In genomic region chr5:122048252-122048651, GRCm38 (mm10) we compare ENCODE assay signal across 11 mouse cellular contexts. TPM values are rescaled to one million over a fixed set of nuclear protein-coding genes. Genes with fewer than 3 reads are reported as not detected.
DNase-seq lines count a peak whose midpoint lies in the region; ATAC-seq and TF ChIP-seq lines count a peak whose summit lies in the region.
"Had no signal": no experiment of that assay in that cellular context is flagged by ENCODE, and none has a peak within 500 bp of the region (broad histone marks: within the 10 kb centered on the region; RNA-seq: fewer than 3 reads in every experiment).

No protein-coding gene starts in this region.

- peaks cover 50% of the 10 kb centered on the region for H3K4me1 ChIP-seq in forebrain, embryonic 13.5 days
- H3K4me1 ChIP-seq in intestine, postnatal 0 days (replicated peaks; ENCODE audit: control insufficient read depth, insufficient read depth, low read length), result 0 out of 2 replicates have a peak, but pooled peaks cover 3% of the 10 kb centered on the region
- H3K4me1 ChIP-seq in neural tube, embryonic 15.5 days, result peaks cover 66% of the 10 kb centered on the region

- peak overlapping the region; percentile 89 for H3K4me2 ChIP-seq in forebrain, embryonic 13.5 days
- H3K4me2 ChIP-seq in intestine, postnatal 0 days (replicated peaks; ENCODE audit: low read depth), result peak overlapping the region; percentile 89; the same call in 1 of the 2 replicates
- H3K4me2 ChIP-seq in neural tube, embryonic 15.5 days, result peak overlapping the region; percentile 83

- 0 out of 2 replicates have a peak, but pooled peaks have one; percentile 11 for ATAC-seq in forebrain, embryonic 13.5 days
- ATAC-seq in intestine, postnatal 0 days, result no peak
- ATAC-seq in neural tube, embryonic 15.5 days (ENCODE audit: low FRiP score), result no peak
- ATAC-seq in megakaryocyte, adult 5-6 weeks (ENCODE audit: poor library complexity, severe bottlenecking), result no peak
- ATAC-seq: lung, postnatal 0 days had no signal

- H3K27ac ChIP-seq in left cerebral cortex, adult 2 months, result peak overlapping the region; percentile 83
- H3K27ac ChIP-seq in forebrain, embryonic 13.5 days, result peak overlapping the region; percentile 89
- H3K27ac ChIP-seq in intestine, postnatal 0 days (ENCODE audit: low read depth, low read length), result no peak overlapping the region
- H3K27ac ChIP-seq in neural tube, embryonic 15.5 days (replicated peaks), result peak overlapping the region; percentile 97

- peak overlapping the region; percentile 70 for H3K4me3 ChIP-seq in left cerebral cortex, adult 2 months
- peak overlapping the region; percentile 66 for H3K4me3 ChIP-seq in forebrain, embryonic 13.5 days
- H3K4me3 ChIP-seq in intestine, postnatal 0 days (ENCODE audit: low read depth, low read length), result peak overlapping the region; percentile 70; the same call in 1 of the 2 replicates
- H3K4me3 ChIP-seq in neural tube, embryonic 15.5 days (replicated peaks), result peak overlapping the region; percentile 85

- H3K36me3 ChIP-seq in forebrain, embryonic 13.5 days (ENCODE audit: poor library complexity, severe bottlenecking), result no peaks in the 10 kb centered on the region
- H3K36me3 ChIP-seq in intestine, postnatal 0 days (ENCODE audit: control insufficient read depth, insufficient read depth), result no peaks in the 10 kb centered on the region
- H3K36me3 ChIP-seq in neural tube, embryonic 15.5 days, result no peaks in the 10 kb centered on the region

- intact Hi-C loops in left cerebral cortex, adult 2 months (cut with DNase I), result loop anchor here (5.0 kb wide), 2 partner anchors 106 to 156 kb away; no protein-coding TSS in a partner anchor
- intact Hi-C loops in left cerebral cortex, postnatal 14 days (cut with DNase I), result loop anchor here (5.0 kb wide), 1 partner anchor 46 kb away; no protein-coding TSS in a partner anchor

- peaks cover 11% of the 10 kb centered on the region for H3K27me3 ChIP-seq in forebrain, embryonic 13.5 days
- peaks cover 39% of the 10 kb centered on the region for H3K27me3 ChIP-seq in intestine, postnatal 0 days (replicated peaks; ENCODE audit: control insufficient read depth, insufficient read depth, low read length)
- no peaks in the 10 kb centered on the region for H3K27me3 ChIP-seq in neural tube, embryonic 15.5 days (replicated peaks)

- H3K9me3 ChIP-seq in forebrain, embryonic 13.5 days (replicated peaks), result no peaks in the 10 kb centered on the region
- H3K9me3 ChIP-seq in intestine, postnatal 0 days (ENCODE audit: control insufficient read depth), result no peaks in the 10 kb centered on the region
- no peaks in the 10 kb centered on the region for H3K9me3 ChIP-seq in neural tube, embryonic 15.5 days (replicated peaks)

- H3K9ac ChIP-seq in forebrain, embryonic 13.5 days, result peak overlapping the region; percentile 79
- no peak overlapping the region for H3K9ac ChIP-seq in intestine, postnatal 0 days (ENCODE audit: low read depth, low read length)
- H3K9ac ChIP-seq in neural tube, embryonic 15.5 days (replicated peaks), result peak overlapping the region; percentile 81

- TF ChIP-seq CTCF in left cerebral cortex, adult 2 months (IDR thresholded peaks at IDR 0.05), result no peak
- TF ChIP-seq CTCF in intestine, postnatal 0 days (IDR thresholded peaks at IDR 0.05; ENCODE audit: low read depth), result no peak

- WGBS in forebrain, embryonic 13.5 days, result under 1% methylated on average over 20 of the region's 20 CpGs
- 12% methylated on average over 20 of the region's 20 CpGs for WGBS in intestine, postnatal 0 days
- WGBS in neural tube, embryonic 15.5 days, result 1% methylated on average over 20 of the region's 20 CpGs

- no peak for DNase-seq in left cerebral cortex, adult 2 months (ENCODE audit: extremely low spot score in 1 of 2, low spot score in 2 of 2)
- no peak for DNase-seq in left cerebral cortex, postnatal 14 days (ENCODE audit: low spot score in 2 of 2)
- no peak for DNase-seq in ovary, postnatal 14 days (ENCODE audit: low spot score)
- DNase-seq in gastrocnemius, adult 8-10 months (ENCODE audit: low spot score in 2 of 2), result no peak
- DNase-seq: heart, adult 18-20 months; right cerebral cortex, postnatal 14 days had no signal

RNA-seq across cellular contexts. Expression of gene Cux2, which starts 1.6 kb away (rescaled TPM):
- total RNA-seq in left cerebral cortex, adult 2 months (2021), result 100 to 1,000 TPM; 194 to 215 TPM
- total RNA-seq in left cerebral cortex, postnatal 14 days (2021), result 100 to 1,000 TPM; 204 to 256 TPM
- polyA plus RNA-seq in forebrain, embryonic 13.5 days (2015; fragmentation: Nextera tagmentation; extraction: Ambion mirVana), result 16.9 and 17.9 TPM in 2 replicates
- 1.5 and 1.9 TPM in 2 replicates for polyA plus RNA-seq in intestine, postnatal 0 days (2015; fragmentation: Nextera tagmentation; extraction: Ambion mirVana)
- 18.0 and 19.9 TPM in 2 replicates for polyA plus RNA-seq in neural tube, embryonic 15.5 days (2015; fragmentation: Nextera tagmentation; extraction: Ambion mirVana)
- total RNA-seq in megakaryocyte, adult 5-6 weeks (2015), result 0.25 and 0.27 TPM in 2 replicates
- total RNA-seq in megakaryocyte, adult 5-6 weeks (2017), result 0.16 and 0.22 TPM in 2 replicates
- total RNA-seq in gastrocnemius, adult 8-10 months (2022), result 1 to 10 TPM; 1.8 to 3.4 (median 2.3) TPM

RNA-seq across cellular contexts. Expression of gene Myl2, which starts 52.5 kb away (rescaled TPM):
- total RNA-seq in left cerebral cortex, adult 2 months (2021), result 1 to 10 TPM in 1 of 2 experiments, under 1 TPM in 1; 0.86 to 1.4 TPM
- 1 to 10 TPM; 1.3 to 2.0 TPM for total RNA-seq in left cerebral cortex, postnatal 14 days (2021)
- 0.81 and 3.6 TPM in 2 replicates for polyA plus RNA-seq in forebrain, embryonic 13.5 days (2015; fragmentation: Nextera tagmentation; extraction: Ambion mirVana)
- not detected in 2 replicates for polyA plus RNA-seq in intestine, postnatal 0 days (2015; fragmentation: Nextera tagmentation; extraction: Ambion mirVana)
- 1.8 and 4.7 TPM in 2 replicates for polyA plus RNA-seq in neural tube, embryonic 15.5 days (2015; fragmentation: Nextera tagmentation; extraction: Ambion mirVana)
- total RNA-seq in megakaryocyte, adult 5-6 weeks (2015), result 0.85 and 1.1 TPM in 2 replicates
- total RNA-seq in megakaryocyte, adult 5-6 weeks (2017), result 3.4 and 6.4 TPM in 2 replicates
- 1,000 to 10,000 TPM in 1 of 4 experiments, 100 to 1,000 TPM in 3; 818 to 1,021 (median 841) TPM for total RNA-seq in gastrocnemius, adult 8-10 months (2022)

Comparison
In these comparisons a context has a peak if more than half of its experiments do, and no peak if none do; other contexts are left out.
1. RNA of gene Cux2, which starts 1.6 kb away (total RNA-seq): 204 to 256 TPM in left cerebral cortex, postnatal 14 days and 194 to 215 TPM in left cerebral cortex, adult 2 months; 1.8 to 3.4 TPM in gastrocnemius, adult 8-10 months and 0.16 to 0.27 TPM in megakaryocyte, adult 5-6 weeks; every median in the first group is over 10 times any median in the second.
2. RNA of gene Myl2, which starts 52.5 kb away (total RNA-seq): 818 to 1,021 TPM in gastrocnemius, adult 8-10 months; 0.85 to 6.4 TPM in megakaryocyte, adult 5-6 weeks, 1.3 to 2.0 TPM in left cerebral cortex, postnatal 14 days and 0.86 to 1.4 TPM in left cerebral cortex, adult 2 months; every median in the first group is over 100 times any median in the second.
3. Peak in every context shown above with its lines, with median percentiles within 50 percentile points of each other: H3K4me3 ChIP-seq and H3K4me2 ChIP-seq.